Mouse (Mus musculus) kidney, postnatal 0 days (tissue): ENCODE measurements at regions not wholly inside any gene's neighbourhood (a gene's known extent, or its start where the extent isn't known, plus 50 kb on each side); places are given as distances from the start of the nearest gene placed in this dataset.

ENCODE experiments used
- ATAC-seq: fragments of 200-750 bp; cut with Nextera tagmentation; replicated peaks from 2 replicates; pipeline ENCODE4 v1.8.0; 2017; ENCODE audit warnings: low read depth, moderate number of reproducible peaks, moderate TSS enrichment, moderate library complexity; ENCODE audit not compliant: low FRiP score
- DNase-seq: peaks from one replicate; pipeline ENCODE4 v3.0.0-alpha.2; 2016; ENCODE audit warnings: low spot score
- H3K27ac ChIP-seq: fragments of 300-500 bp; sonication (generic); 2 replicates; pipeline ENCODE4 v1.5.1; 2014; ENCODE audit warnings: mild to moderate bottlenecking
- H3K27me3 ChIP-seq: fragments of 300-500 bp; sonication (generic); 2 replicates; pipeline ENCODE4 v1.6.1; 2014; ENCODE audit warnings: low read length, mixed read lengths; ENCODE audit not compliant: insufficient read depth
- H3K36me3 ChIP-seq: fragments of 300-500 bp; sonication (generic); 2 replicates; pipeline ENCODE4 v1.6.1; 2014; ENCODE audit warnings: low read length, mixed read lengths; ENCODE audit not compliant: insufficient read depth
- H3K4me1 ChIP-seq: fragments of 300-500 bp; sonication (generic); replicated peaks from 2 replicates; pipeline ENCODE4 v1.6.1; 2014; ENCODE audit warnings: antibody characterized with exemption, low read length, mixed read lengths; ENCODE audit not compliant: insufficient read depth
- H3K4me2 ChIP-seq: fragments of 300-500 bp; sonication (generic); 2 replicates; pipeline ENCODE4 v1.6.1; 2014; ENCODE audit warnings: mild to moderate bottlenecking, low read length, moderate library complexity, mixed read lengths
- H3K4me3 ChIP-seq: fragments of 300-500 bp; sonication (generic); replicated peaks from 2 replicates; pipeline ENCODE4 v1.5.1; 2014; ENCODE audit warnings: low read depth, low read length
- H3K9ac ChIP-seq: fragments of 300-500 bp; sonication (generic); 2 replicates; pipeline ENCODE4 v1.6.1; 2014; ENCODE audit warnings: low read depth, low read length
- H3K9me3 ChIP-seq: fragments of 300-500 bp; sonication (generic); replicated peaks from 2 replicates; pipeline ENCODE4 v1.6.1; 2016; ENCODE audit warnings: low read length, inconsistent platforms, mixed read lengths
- CTCF ChIP-seq: IDR thresholded peaks from 2 replicates; pipeline ENCODE4 v1.5.1; 2016; ENCODE audit warnings: antibody characterized with exemption, low read depth, mild to moderate bottlenecking, moderate library complexity
- WGBS: fragments of 180-500 bp; shearing (Covaris S2); extraction: QIAGEN DNeasy Blood & Tissue Kit; methylation state at CpG from one replicate; pipeline ENCODE4 v1.1.7; 2014; 5-methylcytosine and 5-hydroxymethylcytosine counted together

DNA sequence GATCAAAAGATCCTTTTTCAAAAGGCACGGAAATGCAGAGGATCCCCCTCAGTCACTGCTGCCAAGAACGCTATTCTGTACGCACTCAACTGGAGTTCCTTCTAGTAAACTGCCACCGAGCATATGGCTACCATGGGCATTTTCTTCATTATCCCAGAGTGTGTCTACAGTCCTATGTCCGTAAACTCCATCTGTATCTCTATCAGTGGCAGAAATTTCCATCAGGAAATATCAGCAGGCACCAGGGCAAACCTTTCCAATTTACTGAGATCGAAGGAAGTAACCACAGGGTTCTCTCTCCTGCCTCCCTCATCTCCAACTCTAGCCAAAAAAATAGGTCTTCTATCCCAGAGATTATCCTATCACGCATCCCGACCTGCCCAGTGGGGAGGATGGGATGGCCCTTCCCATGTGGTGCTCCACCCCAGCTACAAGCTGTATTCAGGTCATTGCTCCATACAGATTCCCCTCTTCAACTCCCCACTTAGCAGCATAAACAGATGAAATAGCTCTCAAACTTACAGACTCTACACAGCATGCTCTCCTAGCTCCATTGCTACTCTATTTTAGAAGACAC, 310.5 kb downstream of the Gm45692 start:
- H3K4me2 ChIP-seq, result no peak overlapping the region
- 87% methylated on average over 8 of the region's 8 CpGs for WGBS
- no peak for TF ChIP-seq CTCF
- ATAC-seq (no peak), DNase-seq (no peak)
- H3K4me1 ChIP-seq, result no peaks in the 10 kb centered on the region
- no peak overlapping the region for H3K9ac ChIP-seq
- no peak overlapping the region for H3K4me3 ChIP-seq
- H3K9me3 ChIP-seq, result no peaks in the 10 kb centered on the region
- H3K27ac ChIP-seq, result no peak overlapping the region
- H3K36me3 ChIP-seq, result no peaks in the 10 kb centered on the region
- H3K27me3 ChIP-seq, result no peaks in the 10 kb centered on the region

DNA sequence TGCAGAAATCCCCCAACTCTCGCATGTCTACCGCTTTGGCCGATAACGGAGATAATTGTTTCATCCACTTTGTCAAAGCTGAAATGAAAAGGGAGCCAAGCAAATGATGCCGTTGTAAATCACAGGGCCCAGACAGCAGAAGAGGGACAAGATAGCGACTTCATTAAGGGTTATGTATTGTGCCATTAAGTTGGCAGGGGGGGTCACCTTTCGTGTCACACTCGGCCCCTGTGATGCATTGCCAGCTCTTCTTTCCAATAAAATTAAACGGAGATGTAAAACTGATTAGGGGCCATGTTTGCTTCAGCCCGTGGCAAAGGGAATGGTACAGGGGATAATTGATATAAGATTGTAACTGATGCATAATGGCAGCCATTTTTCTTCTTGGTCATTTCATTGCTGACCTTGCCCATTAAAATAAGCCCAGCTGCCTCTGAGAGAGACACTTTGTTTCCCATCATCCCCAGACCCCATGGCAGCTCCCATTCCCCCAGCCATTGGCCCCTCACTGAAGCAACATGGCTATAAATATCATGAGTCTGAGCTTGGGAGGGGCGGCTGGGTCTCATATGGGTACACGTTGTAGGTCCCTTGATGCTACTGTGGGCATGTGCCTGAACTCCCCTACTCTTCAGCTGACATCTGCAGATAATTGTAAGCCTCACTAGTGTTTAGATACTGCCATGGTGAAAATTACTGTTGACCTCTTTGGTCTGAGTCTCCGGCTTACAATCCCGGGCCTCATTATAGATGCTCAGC, 313.0 kb downstream of the Gm45692 start:
- no peak for ATAC-seq
- H3K9ac ChIP-seq, result no peak overlapping the region
- H3K27ac ChIP-seq, result no peak overlapping the region
- H3K4me3 ChIP-seq, result no peak overlapping the region
- no peaks in the 10 kb centered on the region for H3K4me1 ChIP-seq
- H3K9me3 ChIP-seq, result no peaks in the 10 kb centered on the region
- 69% methylated on average over 14 of the region's 14 CpGs for WGBS
- no peak for TF ChIP-seq CTCF
- no peak overlapping the region for H3K4me2 ChIP-seq
- no peaks in the 10 kb centered on the region for H3K27me3 ChIP-seq
- no peak for DNase-seq
- no peaks in the 10 kb centered on the region for H3K36me3 ChIP-seq

DNA sequence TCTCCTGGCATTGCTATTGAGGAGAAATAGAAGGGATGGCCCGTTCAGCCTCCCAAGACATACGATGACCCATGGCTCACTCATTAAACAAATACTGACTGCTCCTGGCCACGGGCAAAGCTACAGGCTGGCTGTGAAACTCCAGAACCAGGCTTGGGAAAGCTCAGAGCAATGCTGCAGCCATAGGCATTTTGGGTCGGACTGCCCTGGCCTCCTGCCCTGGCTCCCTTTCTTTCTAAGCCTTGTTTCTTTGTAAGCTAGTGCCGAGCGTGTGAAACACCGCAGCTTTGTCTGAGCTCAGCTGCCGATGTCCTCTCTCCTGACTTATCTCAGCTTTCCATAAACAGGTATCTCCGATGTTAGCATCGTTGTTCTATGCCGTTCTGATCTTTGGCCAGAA, 316.9 kb downstream of the Gm45692 start:
- Histone ChIP-seq H3K4me2 (no peak overlapping the region), H3K4me3 (no peak overlapping the region), H3K9ac (no peak overlapping the region), H3K4me1 (no peaks in the 10 kb centered on the region), H3K27me3 (no peaks in the 10 kb centered on the region), H3K36me3 (no peaks in the 10 kb centered on the region), H3K27ac (no peak overlapping the region), H3K9me3 (no peaks in the 10 kb centered on the region)
- no peak for ATAC-seq
- WGBS, result 83% methylated on average over 11 of the region's 11 CpGs
- TF ChIP-seq CTCF, result no peak
- DNase-seq, result no peak

DNA sequence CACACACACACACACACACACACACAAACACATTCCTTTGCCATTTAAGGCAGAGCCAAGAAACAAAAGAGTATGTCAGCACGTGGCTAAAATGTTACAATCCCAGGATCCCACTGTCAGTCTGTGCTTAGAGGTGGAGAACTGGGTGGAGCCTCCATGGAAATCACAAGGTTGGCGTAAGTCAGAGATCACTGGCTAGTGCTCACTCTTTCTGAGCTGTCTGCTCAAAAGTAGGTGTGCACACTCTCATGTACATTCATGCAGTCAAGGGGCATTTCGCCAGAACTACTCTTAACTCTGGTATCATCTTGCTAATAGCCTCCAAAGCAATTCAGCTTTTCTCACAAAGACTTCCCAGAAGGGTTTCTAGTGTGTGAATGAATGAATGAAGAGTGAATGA, 318.2 kb downstream of the Gm45692 start:
- 63% methylated on average over 3 of the region's 3 CpGs for WGBS
- H3K36me3 ChIP-seq, result no peaks in the 10 kb centered on the region
- no peak for TF ChIP-seq CTCF
- no peak overlapping the region for H3K9ac ChIP-seq
- H3K27me3 ChIP-seq, result no peaks in the 10 kb centered on the region
- H3K4me1 ChIP-seq, result no peaks in the 10 kb centered on the region
- no peaks in the 10 kb centered on the region for H3K9me3 ChIP-seq
- no peak overlapping the region for H3K4me2 ChIP-seq
- H3K27ac ChIP-seq, result no peak overlapping the region
- no peak overlapping the region for H3K4me3 ChIP-seq
- ATAC-seq (no peak), DNase-seq (no peak)

DNA sequence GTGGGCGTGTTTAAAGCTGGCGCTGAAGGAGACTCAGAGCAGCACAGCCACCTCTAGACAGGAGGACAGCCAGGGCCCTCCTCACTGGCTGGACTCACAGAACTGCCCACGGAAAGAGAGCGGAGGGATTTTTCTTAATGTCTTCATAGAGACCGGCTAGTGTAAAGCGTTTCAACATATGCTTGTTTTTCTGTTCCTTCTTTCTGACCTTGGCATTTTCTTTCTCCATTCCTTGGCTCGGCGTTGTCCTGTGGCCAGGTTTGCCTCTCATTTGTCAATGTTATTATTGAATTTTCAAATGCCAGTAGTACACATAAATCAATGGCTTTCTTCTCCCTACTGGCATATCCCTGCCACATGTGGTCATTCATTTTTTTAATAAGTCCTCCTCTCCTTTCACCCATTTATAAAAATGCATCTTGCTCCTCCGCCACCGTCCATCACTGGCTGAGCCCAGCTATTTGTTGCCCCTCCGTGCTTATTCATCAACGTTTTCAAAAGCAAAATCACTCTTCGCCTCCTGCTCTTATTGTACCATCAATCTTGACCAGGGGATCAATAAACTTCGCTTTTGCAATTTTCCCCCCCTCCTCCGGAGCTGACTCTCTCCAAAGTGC, 319.0 kb downstream of the Gm45692 start:
- ATAC-seq (no peak), DNase-seq (peak; percentile 31)
- Histone ChIP-seq H3K4me1 (no peaks in the 10 kb centered on the region), H3K4me2 (peak overlapping the region; percentile 55), H3K9ac (0 out of 2 replicates have a peak overlapping the region, but pooled peaks have one; percentile 27), H3K9me3 (no peaks in the 10 kb centered on the region), H3K27me3 (no peaks in the 10 kb centered on the region), H3K36me3 (no peaks in the 10 kb centered on the region), H3K4me3 (peak overlapping the region; percentile 22), H3K27ac (no peak overlapping the region)
- WGBS, result 40% methylated on average over 15 of the region's 15 CpGs
- TF ChIP-seq CTCF, result no peak

DNA sequence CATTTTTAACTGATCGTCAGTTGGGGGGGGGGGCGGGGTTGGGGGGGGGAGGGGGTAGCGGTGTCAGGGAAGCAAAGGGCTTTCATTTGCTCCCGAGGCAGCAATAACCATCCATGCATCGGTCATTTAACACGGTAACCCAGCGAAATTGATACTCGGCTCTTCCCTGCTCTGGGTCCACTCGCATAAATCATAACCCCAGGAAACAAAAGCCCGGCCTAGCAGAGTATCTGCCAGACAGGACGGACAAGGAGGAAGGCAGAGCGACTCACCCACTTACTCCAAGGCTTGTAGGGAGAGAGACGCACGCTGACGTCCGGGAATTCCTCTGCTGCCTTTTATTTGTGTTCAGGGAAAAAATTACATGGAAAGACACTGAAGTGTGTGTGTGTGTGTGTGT, 319.5 kb downstream of the Gm45692 start:
- Histone ChIP-seq H3K36me3 (no peaks in the 10 kb centered on the region), H3K4me2 (peak overlapping the region; percentile 55), H3K4me3 (peak overlapping the region; percentile 22), H3K9me3 (no peaks in the 10 kb centered on the region), H3K27ac (no peak overlapping the region), H3K27me3 (no peaks in the 10 kb centered on the region), H3K4me1 (no peaks in the 10 kb centered on the region), H3K9ac (peak overlapping the region; percentile 27; the same call in 1 of the 2 replicates)
- peak; percentile 57; the same call in 1 of the 2 replicates for ATAC-seq
- WGBS, result 8% methylated on average over 16 of the region's 16 CpGs
- no peak for TF ChIP-seq CTCF
- DNase-seq, result peak; percentile 77
